Mouse (Mus musculus) lung, postnatal 4 days (tissue): ENCODE measurements around the gene Tcam1.
A peak's percentile ranks its signal among the peaks of the same experiment; 100 is the strongest.

Source experiments
- DNase-seq, 2 experiments: peaks; one replicate each; pipeline ENCODE4 v3.0.0; 2021

The Tcam1 gene

GRCm38 (mm10) chr11:106324858-106325257 lies 48.4 kb downstream of the Tcam1 start:
- peak in 1 of 2 experiments; percentile 43 for DNase-seq

- DNase-seq, result peak; percentile 56 to 75
Measured at GRCm38 (mm10) chr11:106325566-106326206, 49.2 kb downstream of the Tcam1 start.

GRCm38 (mm10) chr11:106326475-106326874 lies 50.0 kb downstream of the Tcam1 start:
- DNase-seq, result no peak

GRCm38 (mm10) chr11:106328521-106328920 lies 52.0 kb downstream of the Tcam1 start:
- DNase-seq, result no peak

DNA sequence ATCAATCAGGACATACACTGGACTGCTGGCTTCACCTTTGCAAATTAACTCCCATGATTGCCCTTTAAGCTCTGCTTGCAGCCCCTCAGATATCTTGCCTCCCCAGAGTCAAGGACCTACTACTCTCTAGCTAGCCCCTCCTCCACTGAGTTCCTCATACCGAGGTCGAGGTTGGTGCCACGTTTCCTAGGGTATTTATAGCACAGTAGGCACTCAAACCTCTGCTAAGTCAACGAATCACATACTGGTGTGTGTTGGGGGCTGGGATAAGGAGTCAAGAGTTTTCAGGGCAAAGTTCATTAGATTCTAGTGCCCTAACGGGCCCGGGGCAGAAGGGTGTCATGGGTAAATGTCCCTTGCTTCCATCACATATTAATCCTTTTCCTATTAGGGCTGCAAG lies 52.7 kb downstream of the Tcam1 start:
- DNase-seq, result no peak

GRCm38 (mm10) chr11:106329682-106330081 lies 53.2 kb downstream of the Tcam1 start:
- peak in 1 of 2 experiments; percentile 73 for DNase-seq

- no peak for DNase-seq
Measured at GRCm38 (mm10) chr11:106332458-106332857, 56.0 kb downstream of the Tcam1 start.

- no peak for DNase-seq
Measured at GRCm38 (mm10) chr11:106334066-106334465, 57.6 kb downstream of the Tcam1 start.

DNA sequence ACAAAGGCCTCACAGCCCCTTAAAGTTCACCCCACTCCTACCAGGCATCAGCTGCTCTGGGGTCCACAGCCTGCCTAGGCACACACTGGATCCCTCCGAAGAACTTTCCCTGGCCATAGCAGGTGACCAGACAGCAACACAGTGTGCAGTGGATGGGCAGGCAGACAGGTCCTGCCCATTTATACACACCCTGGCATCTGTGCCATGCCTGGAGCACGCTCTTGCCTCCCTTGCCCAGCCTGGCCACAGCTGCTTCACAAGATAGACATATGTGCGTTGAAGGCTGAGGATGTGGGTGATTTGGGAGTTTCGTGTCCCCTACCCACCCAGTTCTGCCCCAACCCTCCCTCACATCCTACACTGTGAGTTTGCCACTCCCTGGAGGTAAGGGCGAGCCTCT lies 61.6 kb downstream of the Tcam1 start:
- DNase-seq, result no peak
